Mouse (Mus musculus) cerebellum, adult 2 months (tissue): Measurements from ENCODE around the gene Cdkl3. TPM values are rescaled to one million over a fixed set of nuclear protein-coding genes. Genes with fewer than 3 reads are reported as not detected.

Experiments used
- DNase-seq, 2 experiments: peaks; one replicate each; pipeline ENCODE4 v3.0.0; 2021
- H3K27ac ChIP-seq: fragments of 200-500 bp; 2 replicates; pipeline ENCODE4 v1.5.1; 2012; ENCODE audit warnings: low read length, control low read depth, inconsistent platforms; ENCODE audit not compliant: insufficient read depth
- H3K27me3 ChIP-seq: fragments of 200-500 bp; 2 replicates; pipeline ENCODE4 v1.6.1; 2012; ENCODE audit warnings: inconsistent platforms, mild to moderate bottlenecking, low read length, moderate library complexity; ENCODE audit not compliant: control insufficient read depth, insufficient read depth
- H3K4me1 ChIP-seq: fragments of 200-500 bp; 2 replicates; pipeline ENCODE4 v1.6.1; 2011; ENCODE audit warnings: low read length; ENCODE audit not compliant: control insufficient read depth, insufficient read depth
- H3K4me3 ChIP-seq: fragments of 200-500 bp; replicated peaks from 2 replicates; pipeline ENCODE3; 2011; ENCODE audit warnings: mild to moderate bottlenecking, low read depth, low read length, control low read depth; ENCODE audit not compliant: insufficient read depth
- CTCF ChIP-seq: fragments of 200-500 bp; IDR thresholded peaks from 2 replicates; pipeline ENCODE4 v1.5.1; 2011; ENCODE audit warnings: low read depth, mild to moderate bottlenecking, control low read depth, low read length, moderate library complexity, borderline replicate concordance; ENCODE audit not compliant: insufficient read depth
- POLR2A ChIP-seq: fragments of 200-500 bp; IDR thresholded peaks from 2 replicates; pipeline ENCODE4 v1.6.1; 2011; ENCODE audit warnings: low read length, control low read depth, borderline replicate concordance; ENCODE audit not compliant: insufficient read depth
- WGBS: fragments of 180-500 bp; shearing (Covaris S2); methylation state at CpG from one replicate; pipeline ENCODE4 v1.1.7; 2018; 5-methylcytosine and 5-hydroxymethylcytosine counted together
- polyA plus RNA-seq: library from polyadenylated mRNA; depleted of rRNA; stranded (reverse); fragments of >200 nt; gene quantifications from 2 replicates; pipeline ENCODE4 v1.2.3, GENCODE M21; 2012

Gene Cdkl3
- polyA plus RNA-seq, 1 experiment, result 14.5 TPM

DNA sequence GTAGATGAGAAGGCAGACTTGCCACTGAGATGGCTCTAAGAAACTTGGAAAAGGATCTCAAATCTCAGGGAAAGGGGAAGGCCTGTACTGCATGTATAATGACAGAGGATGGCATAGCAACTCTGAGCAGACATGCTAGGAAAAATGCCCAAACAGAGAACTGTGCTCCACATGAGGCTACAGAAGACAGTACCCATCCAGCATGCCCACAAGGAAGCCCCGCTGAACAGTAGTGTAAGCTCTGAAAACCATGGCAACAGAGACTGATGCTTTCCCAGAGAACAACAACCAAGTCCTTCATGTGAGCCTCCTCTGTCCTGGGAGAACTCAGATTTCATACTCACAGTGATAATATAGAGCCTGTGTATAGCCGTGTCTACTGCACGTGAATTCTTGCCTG lies 50.7 kb downstream of the Cdkl3 start:
- 65% methylated on average over 3 of the region's 3 CpGs for WGBS
- no peak for DNase-seq
- H3K27me3 ChIP-seq, result no peaks in the 10 kb centered on the region
- no peaks in the 10 kb centered on the region for H3K4me1 ChIP-seq
- H3K4me3 ChIP-seq, result no peak overlapping the region
- H3K27ac ChIP-seq, result no peak overlapping the region
- TF ChIP-seq POLR2A (no peak), CTCF (no peak)

DNA sequence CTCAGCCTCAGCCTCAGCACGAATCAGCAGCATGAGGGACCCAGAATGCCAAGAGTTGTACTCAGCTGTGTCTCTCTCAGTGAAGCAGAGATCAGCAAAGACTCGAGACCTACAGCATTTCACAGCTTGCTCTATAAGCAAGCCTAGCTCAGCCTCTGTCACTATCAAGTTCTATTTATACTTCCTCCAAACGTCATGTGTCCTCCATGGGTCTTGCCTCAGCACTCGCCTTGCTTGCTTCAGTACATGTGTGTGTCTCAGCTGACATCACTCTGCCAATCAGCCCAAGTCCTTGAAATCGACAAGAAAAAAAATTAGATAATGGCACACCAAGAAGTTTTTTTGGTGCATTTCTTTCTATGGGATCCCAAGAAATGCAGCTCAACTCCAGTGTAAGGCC lies 52.2 kb downstream of the Cdkl3 start:
- Histone ChIP-seq H3K4me1 (no peaks in the 10 kb centered on the region), H3K4me3 (no peak overlapping the region), H3K27ac (no peak overlapping the region), H3K27me3 (no peaks in the 10 kb centered on the region)
- TF ChIP-seq POLR2A, result no peak
- no peak for TF ChIP-seq CTCF
- 74% methylated on average over 5 of the region's 5 CpGs for WGBS
- DNase-seq, result no peak

- whole genome bisulfite sequencing, result 70% methylated on average over 5 of the region's 5 CpGs
- H3K27ac ChIP-seq, result no peak overlapping the region
- TF ChIP-seq CTCF (no peak), POLR2A (no peak)
- H3K27me3 ChIP-seq, result no peaks in the 10 kb centered on the region
- DNase-seq, result no peak
- no peaks in the 10 kb centered on the region for H3K4me1 ChIP-seq
- H3K4me3 ChIP-seq, result no peak overlapping the region
These were observed 55.0 kb downstream of the Cdkl3 start for GRCm38 (mm10) chr11:52059001-52059400.

- no peaks in the 10 kb centered on the region for H3K27me3 ChIP-seq
- TF ChIP-seq POLR2A (no peak), CTCF (no peak)
- H3K27ac ChIP-seq, result no peak overlapping the region
- no peak overlapping the region for H3K4me3 ChIP-seq
- no peaks in the 10 kb centered on the region for H3K4me1 ChIP-seq
- no peak for DNase-seq
- 95% methylated on average over 4 of the region's 4 CpGs for WGBS
These were observed 56.3 kb downstream of the Cdkl3 start for GRCm38 (mm10) chr11:52060315-52060714.

GRCm38 (mm10) chr11:52062406-52062805 lies 58.4 kb downstream of the Cdkl3 start:
- TF ChIP-seq CTCF (no peak), POLR2A (no peak)
- WGBS, result 96% methylated on average over 5 of the region's 5 CpGs
- Histone ChIP-seq H3K27me3 (no peaks in the 10 kb centered on the region), H3K27ac (no peak overlapping the region), H3K4me1 (no peaks in the 10 kb centered on the region), H3K4me3 (no peak overlapping the region)
- DNase-seq, result no peak

GRCm38 (mm10) chr11:52064398-52064797 lies 60.4 kb downstream of the Cdkl3 start:
- WGBS, result 54% methylated on average over 3 of the region's 3 CpGs

GRCm38 (mm10) chr11:52065841-52066240 lies 61.8 kb downstream of the Cdkl3 start:
- Histone ChIP-seq H3K27me3 (no peaks in the 10 kb centered on the region), H3K4me1 (no peaks in the 10 kb centered on the region), H3K27ac (no peak overlapping the region), H3K4me3 (no peak overlapping the region)
- TF ChIP-seq CTCF (no peak), POLR2A (no peak)
- WGBS, result 36% methylated on average over 5 of the region's 5 CpGs
- DNase-seq, result no peak

More at GRCm38 (mm10) chr11:52064398-52064797, 60.4 kb downstream of the Cdkl3 start:
- no peak overlapping the region for H3K27ac ChIP-seq
- no peak for TF ChIP-seq POLR2A
- TF ChIP-seq CTCF, result peak; percentile 46
- no peaks in the 10 kb centered on the region for H3K4me1 ChIP-seq
- no peak overlapping the region for H3K4me3 ChIP-seq
- no peak for DNase-seq
- H3K27me3 ChIP-seq, result no peaks in the 10 kb centered on the region

DNA sequence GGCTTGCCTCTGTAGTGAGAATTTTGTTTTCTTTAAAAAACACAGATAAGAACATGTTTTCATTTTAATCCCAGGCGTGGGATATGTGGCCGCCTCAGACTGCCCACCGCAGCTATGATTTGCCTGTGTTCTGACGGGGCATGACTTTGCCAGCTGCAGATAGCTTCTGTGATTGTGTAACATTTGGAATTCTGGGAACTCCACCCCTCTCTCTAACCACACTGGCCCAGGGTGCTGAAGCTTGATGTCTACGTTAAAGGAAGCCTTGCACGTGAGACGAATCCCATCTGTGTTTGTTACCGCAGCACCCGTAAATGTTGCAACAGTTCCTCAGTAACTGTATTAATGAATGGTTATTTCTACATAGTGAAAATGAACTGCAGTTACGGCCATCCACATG lies 67.7 kb downstream of the Cdkl3 start:
- no peak for DNase-seq
- H3K4me1 ChIP-seq, result no peaks in the 10 kb centered on the region
- no peak for TF ChIP-seq POLR2A
- no peak for TF ChIP-seq CTCF
- H3K4me3 ChIP-seq, result no peak overlapping the region
- H3K27me3 ChIP-seq, result no peaks in the 10 kb centered on the region
- WGBS, result 83% methylated on average over 10 of the region's 10 CpGs
- H3K27ac ChIP-seq, result no peak overlapping the region

DNA sequence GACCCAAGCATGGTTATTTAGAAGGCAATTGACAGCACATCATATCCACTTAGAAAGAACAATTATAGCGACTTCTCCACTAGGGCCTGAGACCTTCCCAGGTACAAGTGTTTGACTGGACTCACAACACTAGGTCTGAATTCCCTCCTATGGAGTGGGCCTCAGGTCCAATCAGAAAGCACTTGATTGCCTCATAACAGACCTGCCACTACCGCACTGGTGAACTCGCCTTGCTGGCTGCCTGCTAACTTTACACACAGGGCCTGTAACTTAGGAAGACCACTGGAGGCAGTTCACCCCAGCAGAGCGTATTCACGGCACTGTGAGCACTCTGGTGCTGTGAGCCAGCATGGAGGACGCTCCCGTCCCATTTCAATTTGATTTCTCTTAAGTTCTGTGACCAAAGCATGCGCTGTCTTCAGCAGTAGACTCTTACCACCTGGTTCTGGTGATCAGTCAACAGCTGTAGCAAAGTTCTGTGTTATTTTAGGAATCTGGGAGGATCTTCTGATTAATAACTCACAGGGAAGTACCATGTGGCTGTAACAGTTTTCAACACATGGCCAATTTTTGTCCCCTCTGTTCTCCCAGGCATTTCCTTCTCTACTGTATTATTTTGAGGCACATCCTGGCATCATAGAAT lies 69.6 kb downstream of the Cdkl3 start:
- no peak overlapping the region for H3K4me3 ChIP-seq
- no peak overlapping the region for H3K27ac ChIP-seq
- 83% methylated on average over 8 of the region's 8 CpGs for WGBS
- no peaks in the 10 kb centered on the region for H3K27me3 ChIP-seq
- no peaks in the 10 kb centered on the region for H3K4me1 ChIP-seq
- no peak for TF ChIP-seq POLR2A
- TF ChIP-seq CTCF, result no peak
- DNase-seq, result no peak
